Mouse (Mus musculus) spleen, adult 2 months (tissue): ENCODE measurements around the gene Gm16253. TPM values are rescaled to one million over a fixed set of nuclear protein-coding genes. Genes with fewer than 3 reads are reported as not detected.
A peak's percentile ranks its signal among the peaks of the same experiment; 100 is the strongest.

Source experiments
- DNase-seq, 2 experiments: peaks; one replicate each; pipeline versions ENCODE4 v3.0.0 to v3.0.0-alpha.2; 2012 to 2021; ENCODE audit warnings: low spot score in 2 of 2, low read depth in 1 of 2
- H3K27ac ChIP-seq: fragments of 200-500 bp; 2 replicates; pipeline ENCODE4 v1.5.1; 2012; ENCODE audit warnings: low read length, inconsistent platforms; ENCODE audit not compliant: insufficient read depth
- H3K27me3 ChIP-seq: fragments of 200-500 bp; 2 replicates; pipeline ENCODE4 v1.6.1; 2012; ENCODE audit warnings: mild to moderate bottlenecking, moderate library complexity, low read length, inconsistent platforms; ENCODE audit not compliant: control insufficient read depth, insufficient read depth
- H3K36me3 ChIP-seq: fragments of 200-500 bp; 2 replicates; pipeline ENCODE4 v1.6.1; 2012; ENCODE audit warnings: mild to moderate bottlenecking, low read length, inconsistent platforms; ENCODE audit not compliant: control insufficient read depth, insufficient read depth
- H3K4me1 ChIP-seq: fragments of 200-500 bp; 2 replicates; pipeline ENCODE4 v1.6.1; 2011; ENCODE audit warnings: inconsistent platforms; ENCODE audit not compliant: control insufficient read depth, insufficient read depth, insufficient read length
- H3K4me3 ChIP-seq: fragments of 200-500 bp; 2 replicates; pipeline ENCODE4 v1.5.1; 2011; ENCODE audit warnings: mild to moderate bottlenecking, inconsistent platforms; ENCODE audit not compliant: insufficient read depth, insufficient read length; ENCODE audit errors: extremely low read depth
- CTCF ChIP-seq: fragments of 200-500 bp; IDR thresholded peaks from 2 replicates; pipeline ENCODE4 v1.5.1; 2011; ENCODE audit warnings: mild to moderate bottlenecking, inconsistent platforms; ENCODE audit not compliant: insufficient read depth, insufficient read length, insufficient replicate concordance; ENCODE audit errors: extremely low read depth
- POLR2A ChIP-seq: fragments of 200-500 bp; IDR thresholded peaks from 2 replicates; pipeline ENCODE4 v1.6.1; 2011; ENCODE audit warnings: low read depth, low read length, inconsistent platforms
- WGBS: fragments of 180-500 bp; shearing (Covaris S2); methylation state at CpG from one replicate; pipeline ENCODE4 v1.1.7; 2018; 5-methylcytosine and 5-hydroxymethylcytosine counted together
- polyA plus RNA-seq: library from polyadenylated mRNA; depleted of rRNA; stranded (reverse); fragments of >200 nt; gene quantifications from 2 replicates; pipeline ENCODE4 v1.2.3, GENCODE M21; 2012; rRNA removed

Gm16253 gene
- 0.18 TPM in 1 of 2 replicates, not detected in the other for polyA plus RNA-seq

DNA sequence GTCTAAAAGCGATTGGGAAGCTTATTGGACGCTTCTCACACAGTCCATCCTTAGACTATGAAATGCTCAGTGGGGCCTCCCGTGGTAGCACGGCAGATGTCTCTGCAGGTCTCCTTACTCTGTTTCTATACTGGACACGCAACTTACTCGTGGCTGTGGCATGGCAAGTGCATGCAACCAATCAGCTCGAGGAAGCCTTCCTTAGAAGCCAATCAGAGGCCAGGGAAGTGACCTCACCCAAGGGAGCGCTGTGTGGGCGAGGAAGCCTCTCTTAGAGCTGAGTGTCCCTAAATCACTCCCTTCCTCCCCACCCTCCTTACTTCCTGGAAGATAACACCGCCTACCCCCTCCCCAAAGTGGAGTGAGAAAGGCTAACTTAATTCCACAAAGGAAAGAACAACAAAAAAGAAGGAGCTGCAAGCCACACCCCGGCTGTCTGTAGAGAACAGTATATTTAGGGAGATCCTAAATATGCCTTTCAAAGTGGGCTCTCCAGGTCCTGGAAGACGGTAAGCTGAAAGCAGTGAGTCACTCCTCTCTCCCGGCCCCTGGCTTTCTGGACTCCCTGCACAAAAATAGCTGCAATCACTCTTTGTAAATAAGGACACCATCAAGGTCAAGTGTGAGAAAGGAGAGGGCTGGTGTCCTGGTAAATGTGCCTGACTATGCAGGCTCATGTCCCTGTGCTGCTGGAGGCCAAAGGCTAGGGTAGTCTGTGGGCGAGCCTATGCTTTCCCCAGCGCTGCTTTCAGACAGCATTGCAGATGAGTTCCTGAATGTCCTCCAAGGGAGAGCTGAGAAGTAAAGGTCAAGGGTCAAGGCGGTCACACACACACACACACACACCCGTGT, at the start of gene Gm16253:
Gm16253 (plus strand) TSS at position 295 of the 852 bp plus-strand sequence.
- Histone ChIP-seq H3K27ac (peak within 1 kb of the TSS; percentile 79), H3K4me3 (peak within 1 kb of the TSS; percentile 49), H3K4me1 (peaks cover 19% of the 10 kb centered on the region; the same call in 1 of the 2 replicates), H3K27me3 (no peaks in the 10 kb centered on the region), H3K36me3 (no peaks in the 10 kb centered on the region)
- TF ChIP-seq CTCF (no peak), POLR2A (peak; percentile 52)
- DNase-seq = peak; percentile 78 to 93
- WGBS = 18% methylated on average over 17 of the region's 17 CpGs

DNA sequence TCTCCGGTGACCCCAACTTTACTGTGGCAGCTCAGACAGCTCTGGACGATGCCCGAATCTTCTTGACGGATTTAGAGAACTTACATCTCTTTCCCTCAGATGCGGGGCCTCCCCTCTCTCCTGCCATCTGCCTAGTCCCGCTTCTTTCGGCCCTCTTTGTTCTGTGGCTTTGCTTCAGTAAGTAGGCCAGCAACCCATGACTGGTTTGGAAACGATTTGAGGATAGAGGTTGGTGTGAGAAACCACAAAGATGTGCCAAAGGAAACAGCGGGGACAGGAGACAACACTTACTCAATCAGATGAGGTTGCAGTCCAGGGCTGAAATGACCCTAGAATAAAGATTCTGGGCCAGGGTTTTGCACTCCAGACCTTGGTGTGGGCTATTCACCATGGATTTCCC, 48.3 kb upstream of the Gm16253 start:
- DNase-seq = no peak
- no peak overlapping the region for H3K27ac ChIP-seq
- no peaks in the 10 kb centered on the region for H3K4me1 ChIP-seq
- 43% methylated on average over 9 of the region's 9 CpGs for WGBS
- H3K27me3 ChIP-seq = peaks cover 6% of the 10 kb centered on the region; the same call in 1 of the 2 replicates
- H3K4me3 ChIP-seq = no peak overlapping the region
- H3K36me3 ChIP-seq = no peaks in the 10 kb centered on the region
- TF ChIP-seq CTCF (no peak), POLR2A (no peak)

DNA sequence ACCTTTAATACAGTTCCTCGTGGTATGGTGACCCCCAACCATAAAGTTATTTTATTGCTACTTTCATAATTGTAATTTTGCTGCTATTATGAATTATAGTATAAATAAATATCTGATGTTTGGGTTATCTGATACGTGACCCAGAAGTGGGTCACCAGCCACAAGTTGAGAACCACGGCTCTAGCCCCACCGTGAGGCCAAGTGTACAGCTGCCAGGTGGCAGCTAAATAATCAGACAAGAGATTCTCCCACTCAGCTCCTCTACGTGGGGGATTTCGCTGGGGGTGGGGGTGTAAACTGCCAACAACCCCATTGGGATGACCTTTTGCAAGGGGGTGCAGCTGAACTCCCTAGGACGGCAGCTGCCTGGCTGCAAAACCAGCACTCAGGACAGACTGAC, 44.7 kb upstream of the Gm16253 start:
- Histone ChIP-seq H3K36me3 (no peaks in the 10 kb centered on the region), H3K27me3 (peaks cover 1% of the 10 kb centered on the region; the same call in 1 of the 2 replicates), H3K4me1 (no peaks in the 10 kb centered on the region), H3K4me3 (no peak overlapping the region), H3K27ac (no peak overlapping the region)
- no peak for DNase-seq
- 69% methylated on average over 7 of the region's 7 CpGs for WGBS
- no peak for TF ChIP-seq POLR2A
- no peak for TF ChIP-seq CTCF

DNA sequence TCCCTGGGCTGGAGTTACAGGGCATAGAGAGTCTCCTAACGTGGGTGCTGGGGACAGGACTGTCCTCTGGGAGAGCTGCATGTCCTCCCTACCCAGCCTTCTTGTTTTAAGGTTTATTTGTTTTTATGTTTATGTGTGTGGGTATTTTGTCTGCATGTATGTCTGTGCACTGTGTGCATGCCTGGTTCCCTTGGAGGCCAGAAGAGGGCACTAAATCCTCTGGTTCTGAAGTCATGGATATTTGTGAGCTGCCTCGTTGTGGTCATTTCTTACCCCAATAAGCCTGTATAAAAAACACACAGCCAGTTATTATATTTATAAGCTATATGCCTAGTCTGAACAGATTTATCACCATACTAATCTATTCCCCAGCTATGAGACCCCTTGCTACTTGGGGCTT, 42.5 kb upstream of the Gm16253 start:
- H3K4me3 ChIP-seq = no peak overlapping the region
- no peaks in the 10 kb centered on the region for H3K36me3 ChIP-seq
- no peak for DNase-seq
- TF ChIP-seq CTCF = no peak
- TF ChIP-seq POLR2A = no peak
- 59% methylated on average over 2 of the region's 2 CpGs for WGBS
- H3K27me3 ChIP-seq = no peaks in the 10 kb centered on the region
- H3K4me1 ChIP-seq = no peaks in the 10 kb centered on the region
- H3K27ac ChIP-seq = no peak overlapping the region

DNA sequence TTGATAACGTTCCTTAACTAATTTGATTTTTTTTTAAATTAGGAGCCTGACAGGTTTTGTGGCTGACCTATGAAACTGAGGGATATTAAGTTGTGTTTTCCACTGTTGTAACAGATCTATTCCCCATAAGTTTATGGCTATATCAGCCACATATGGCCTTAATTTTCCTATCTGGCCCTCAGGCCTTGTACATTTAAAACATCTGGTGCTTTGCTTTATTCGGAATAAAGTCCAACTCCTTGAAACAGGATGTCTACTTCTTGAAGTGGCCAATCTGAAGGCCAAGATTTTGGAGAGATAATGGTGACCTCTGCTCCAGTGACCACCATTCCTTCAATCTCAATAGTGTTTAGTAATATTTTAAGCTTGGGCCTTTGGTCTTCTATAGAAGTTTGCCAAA, 37.5 kb upstream of the Gm16253 start:
- 93% methylated on average over 2 of the region's 2 CpGs for WGBS
- no peaks in the 10 kb centered on the region for H3K4me1 ChIP-seq
- no peak overlapping the region for H3K4me3 ChIP-seq
- no peak overlapping the region for H3K27ac ChIP-seq
- DNase-seq = no peak
- H3K36me3 ChIP-seq = no peaks in the 10 kb centered on the region
- H3K27me3 ChIP-seq = no peaks in the 10 kb centered on the region
- TF ChIP-seq CTCF (no peak), POLR2A (no peak)

DNA sequence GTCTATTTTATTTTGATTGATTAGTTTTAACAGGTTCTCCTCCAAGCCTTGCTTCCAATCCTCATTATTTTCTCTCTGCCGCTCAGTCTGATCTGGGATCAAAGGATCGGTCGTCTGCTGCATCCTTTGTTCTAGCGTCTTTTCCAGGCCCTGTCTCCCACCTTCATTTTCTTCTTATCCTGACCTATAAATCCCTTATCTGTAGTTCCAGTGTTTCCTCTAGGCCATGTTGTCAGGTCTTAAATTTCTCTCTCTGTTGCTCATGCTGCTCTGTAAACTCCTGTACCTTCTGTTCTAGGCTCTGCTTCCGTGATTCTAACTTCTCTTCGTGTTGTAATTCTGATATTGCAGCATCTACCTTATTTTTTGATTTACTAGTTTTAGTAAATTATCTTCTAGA, 36.0 kb upstream of the Gm16253 start:
- no peak for DNase-seq
- no peak for TF ChIP-seq CTCF
- TF ChIP-seq POLR2A = no peak
- no peaks in the 10 kb centered on the region for H3K27me3 ChIP-seq
- H3K36me3 ChIP-seq = no peaks in the 10 kb centered on the region
- WGBS = 73% methylated on average over 6 of the region's 6 CpGs
- H3K4me3 ChIP-seq = no peak overlapping the region
- H3K4me1 ChIP-seq = no peaks in the 10 kb centered on the region
- H3K27ac ChIP-seq = no peak overlapping the region
